Mouse (Mus musculus): ENCODE results near the gene Usp13.

Gene Usp13

DNA sequence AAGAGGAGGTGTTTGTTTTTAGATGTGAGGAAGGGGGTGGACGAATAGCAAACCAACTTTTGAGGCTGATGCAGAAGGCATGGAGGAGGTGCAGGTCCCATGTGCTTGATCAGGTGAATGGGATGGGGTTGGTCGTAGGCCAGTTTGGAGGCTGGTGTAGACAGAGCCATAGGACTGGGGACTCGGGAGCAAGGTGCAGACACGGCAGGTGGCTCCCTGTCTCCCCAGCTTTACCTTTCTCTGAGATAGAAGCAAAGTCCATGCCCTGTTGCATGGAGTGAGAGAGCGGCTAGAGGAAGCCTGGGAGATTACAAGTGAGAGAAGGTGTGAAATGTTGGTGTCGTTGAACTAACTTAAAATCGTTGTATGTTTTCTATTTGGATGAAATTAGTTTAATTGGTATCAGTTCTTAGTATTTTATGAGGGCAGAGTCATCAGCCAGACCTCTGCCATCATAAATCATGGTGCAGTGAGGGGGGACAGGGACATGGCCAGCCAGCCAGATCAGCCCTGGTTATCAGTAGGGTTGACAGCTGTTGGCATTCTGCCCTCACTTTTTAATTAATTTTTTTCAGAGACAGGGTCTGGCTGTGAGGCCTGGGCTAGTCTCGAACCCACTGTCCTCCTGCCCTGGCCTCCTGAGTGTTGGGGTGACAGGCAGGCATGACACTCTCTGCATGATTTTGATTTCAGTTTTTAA, 122.6 kb downstream of the Usp13 start:
- no peak for DNase-seq (ENCODE audit: extremely low read depth, low read depth, low spot score)

DNA sequence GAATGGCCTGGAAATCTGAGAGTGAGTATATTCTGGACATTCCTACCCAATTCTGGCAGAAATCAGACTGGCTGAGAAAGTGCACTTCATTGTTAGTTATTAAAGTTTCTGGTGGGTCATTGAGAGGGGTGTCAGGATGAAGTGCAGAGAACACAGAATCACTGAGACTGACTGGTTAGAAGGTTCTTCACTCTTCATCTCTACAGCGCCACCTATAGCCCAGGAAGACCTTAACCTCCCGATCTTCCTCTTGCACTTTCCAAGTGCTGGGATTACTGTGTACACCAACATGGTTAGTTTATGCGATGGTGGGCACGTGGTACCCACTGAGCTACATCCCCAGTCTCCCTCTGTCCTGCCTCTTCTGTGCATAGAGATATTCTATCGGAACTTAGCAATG, 130.1 kb downstream of the Usp13 start:
- DNase-seq (ENCODE audit: extremely low read depth, low read depth, low spot score): no peak

- DNase-seq (ENCODE audit: extremely low read depth, low read depth, low spot score): no peak
These were observed 134.0 kb downstream of the Usp13 start for GRCm38 (mm10) chr3:32951382-32951781.

DNA sequence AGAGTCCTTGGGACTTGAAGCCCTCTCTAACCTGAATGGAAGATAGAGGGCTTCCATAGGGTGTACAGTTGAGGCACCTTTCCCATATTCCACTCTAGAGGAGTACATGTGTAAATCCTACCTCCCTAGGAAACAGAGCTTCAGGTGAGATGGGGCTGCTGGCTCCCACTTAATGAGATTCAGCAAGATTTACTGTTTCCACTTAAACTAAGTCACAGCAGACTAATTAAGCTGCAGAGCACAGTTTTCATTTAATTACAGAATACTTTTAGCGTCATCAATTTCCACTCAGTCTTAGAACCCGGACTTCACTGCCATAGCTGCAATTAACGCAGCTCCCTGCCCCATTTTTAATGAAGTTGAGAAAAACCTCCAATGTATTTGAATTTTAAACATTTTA, 144.1 kb downstream of the Usp13 start:
- DNase-seq (ENCODE audit: extremely low read depth, low read depth, low spot score): no peak

GRCm38 (mm10) chr3:32965528-32965927, 148.2 kb downstream of the Usp13 start:
- DNase-seq (ENCODE audit: extremely low read depth, low read depth, low spot score): no peak

DNA sequence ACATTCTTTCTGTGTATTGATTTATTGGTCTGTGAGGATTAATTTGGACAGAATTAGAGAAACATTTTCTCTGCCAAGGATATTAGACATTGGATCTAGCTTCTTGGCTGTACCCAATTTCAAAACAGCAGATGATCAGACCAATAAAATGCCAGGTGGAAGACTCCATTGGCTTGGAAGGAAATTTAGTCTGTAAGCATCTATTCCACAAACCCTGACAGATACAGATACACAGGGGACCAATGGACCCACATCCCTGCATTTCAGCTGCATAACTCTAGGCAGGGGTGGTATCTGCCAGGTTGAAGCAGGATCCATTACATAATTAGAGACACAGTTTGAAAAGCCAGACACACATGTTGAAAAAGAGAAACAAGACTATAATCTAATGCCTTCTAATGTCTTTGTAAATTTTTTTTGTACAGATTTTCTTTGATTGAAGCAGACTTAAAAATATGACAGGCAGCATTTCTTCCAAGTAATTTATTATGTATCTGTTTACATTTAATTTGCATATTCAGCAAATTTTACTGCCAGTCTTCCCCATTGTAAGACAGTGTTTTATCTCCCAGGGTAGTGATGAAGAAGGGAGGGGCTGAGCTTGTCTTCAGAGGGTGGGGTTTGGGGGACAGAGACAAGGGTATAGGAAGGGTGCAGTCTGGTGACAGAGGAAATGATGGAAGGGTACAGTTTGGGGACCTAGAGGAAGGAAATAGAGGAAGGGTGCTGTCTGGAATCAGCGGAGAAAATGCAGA, 151.5 kb downstream of the Usp13 start:
- DNase-seq (ENCODE audit: extremely low read depth, low read depth, low spot score): no peak

- no peak for DNase-seq (ENCODE audit: extremely low read depth, low read depth, low spot score)
These were observed 152.9 kb downstream of the Usp13 start for GRCm38 (mm10) chr3:32970257-32970656.

DNA sequence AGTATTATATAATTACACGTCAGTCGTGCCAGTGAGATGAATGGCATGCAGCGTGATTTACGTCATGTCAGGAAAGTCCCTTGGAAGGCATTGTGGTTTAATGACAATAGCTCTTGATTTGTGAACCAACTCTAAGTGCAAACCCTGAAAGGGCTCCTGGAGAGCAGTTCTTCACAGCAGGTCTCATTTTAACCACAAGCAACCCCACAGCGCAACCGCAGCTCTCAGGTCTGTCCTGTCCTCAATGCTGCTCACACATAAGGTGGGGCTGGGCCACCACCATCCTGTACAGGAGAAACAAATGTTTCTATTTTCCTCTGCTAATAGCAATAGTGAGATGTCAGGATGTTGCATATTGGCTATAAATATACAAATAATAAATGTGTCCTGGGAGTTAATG, 161.9 kb downstream of the Usp13 start:
- DNase-seq (ENCODE audit: extremely low read depth, low read depth, low spot score): no peak

GRCm38 (mm10) chr3:32979981-32980380, 162.6 kb downstream of the Usp13 start:
- no peak for DNase-seq (ENCODE audit: extremely low read depth, low read depth, low spot score)

DNA sequence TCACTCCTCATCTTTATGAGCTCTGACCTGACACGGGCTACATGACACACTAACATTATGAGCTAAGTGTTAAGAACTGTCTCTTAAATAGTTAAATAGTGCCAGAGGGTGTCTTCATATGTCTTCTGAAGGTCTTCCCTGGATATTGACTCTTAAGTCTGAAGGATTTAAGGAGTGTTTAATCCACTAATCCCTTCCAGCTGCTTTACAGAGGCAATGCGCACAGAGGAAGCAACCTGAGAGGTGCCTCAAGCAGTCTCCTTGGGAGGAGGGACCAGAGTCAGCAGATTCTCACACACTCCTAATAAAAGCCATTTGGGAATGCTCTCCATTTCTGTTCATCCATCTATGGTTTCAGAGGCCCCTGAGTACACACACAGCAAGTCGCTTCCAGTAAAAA, 167.8 kb downstream of the Usp13 start:
- DNase-seq (ENCODE audit: extremely low read depth, low read depth, low spot score): no peak
